In genomic region chr7:71188119-71188518, GRCm38 (mm10) we compare ENCODE assay signal across 13 mouse cellular contexts.
DNase-seq lines count a peak whose midpoint lies in the region; ATAC-seq lines count a peak whose summit lies in the region.
"Had no signal": no experiment of that assay in that cellular context is flagged by ENCODE, and none has a peak within 500 bp of the region (broad histone marks: within the 10 kb centered on the region; RNA-seq: fewer than 3 reads in every experiment).

No protein-coding gene starts in this region.

- ATAC-seq in heart, embryonic 12.5 days (ENCODE audit: insufficient number of reproducible peaks, low FRiP score), result no peak
- ATAC-seq in midbrain, embryonic 14.5 days (ENCODE audit: low FRiP score, low TSS enrichment), result no peak
- ATAC-seq in midbrain, embryonic 15.5 days (replicated peaks), result no peak
- peak; percentile 96 for ATAC-seq in kidney, embryonic 16.5 days (ENCODE audit: low FRiP score, low TSS enrichment)
- ATAC-seq: forebrain, embryonic 14.5 days had no signal

- peak overlapping the region; percentile 13; the same call in 1 of the 2 replicates for H3K27ac ChIP-seq in heart, embryonic 12.5 days (ENCODE audit: poor library complexity, severe bottlenecking)
- no peak overlapping the region for H3K27ac ChIP-seq in midbrain, embryonic 14.5 days (replicated peaks; ENCODE audit: low read depth, low read length)
- H3K27ac ChIP-seq in midbrain, embryonic 15.5 days, result no peak overlapping the region
- H3K27ac ChIP-seq in kidney, embryonic 16.5 days (ENCODE audit: low read length), result peak overlapping the region; percentile 72
- H3K27ac ChIP-seq: hindbrain, embryonic 15.5 days had no signal

- no peak overlapping the region for H3K4me3 ChIP-seq in heart, embryonic 12.5 days
- no peak overlapping the region for H3K4me3 ChIP-seq in midbrain, embryonic 14.5 days (replicated peaks; ENCODE audit: low read depth, low read length)
- no peak overlapping the region for H3K4me3 ChIP-seq in midbrain, embryonic 15.5 days
- H3K4me3 ChIP-seq in kidney, embryonic 16.5 days (ENCODE audit: low read length), result no peak overlapping the region
- H3K4me3 ChIP-seq: hindbrain, embryonic 15.5 days had no signal

- H3K4me1 ChIP-seq in heart, embryonic 12.5 days (replicated peaks), result peaks cover 7% of the 10 kb centered on the region
- no peaks in the 10 kb centered on the region for H3K4me1 ChIP-seq in midbrain, embryonic 14.5 days (ENCODE audit: control insufficient read depth, insufficient read depth, low read length)
- H3K4me1 ChIP-seq in midbrain, embryonic 15.5 days, result peaks cover 4% of the 10 kb centered on the region
- peaks cover 25% of the 10 kb centered on the region for H3K4me1 ChIP-seq in kidney, embryonic 16.5 days (ENCODE audit: insufficient read depth, low read length)

- 0 out of 2 replicates have a peak overlapping the region, but pooled peaks have one; percentile 2 for H3K9ac ChIP-seq in heart, embryonic 12.5 days
- H3K9ac ChIP-seq in midbrain, embryonic 14.5 days (replicated peaks; ENCODE audit: low read length), result no peak overlapping the region
- H3K9ac ChIP-seq in midbrain, embryonic 15.5 days, result no peak overlapping the region
- no peak overlapping the region for H3K9ac ChIP-seq in kidney, embryonic 16.5 days (replicated peaks; ENCODE audit: low read length)
- H3K9ac ChIP-seq: hindbrain, embryonic 15.5 days had no signal

- no peaks in the 10 kb centered on the region for H3K36me3 ChIP-seq in heart, embryonic 12.5 days
- no peaks in the 10 kb centered on the region for H3K36me3 ChIP-seq in midbrain, embryonic 14.5 days (ENCODE audit: control insufficient read depth, insufficient read depth, low read length)
- no peaks in the 10 kb centered on the region for H3K36me3 ChIP-seq in midbrain, embryonic 15.5 days (replicated peaks)
- H3K36me3 ChIP-seq in kidney, embryonic 16.5 days (ENCODE audit: insufficient read depth, low read length), result no peaks in the 10 kb centered on the region
- H3K36me3 ChIP-seq: G1E; hindbrain, embryonic 15.5 days had no signal

- intact Hi-C loops in heart, postnatal 25 days (cut with DNase I), result no loop called here
- intact Hi-C loops in gastrocnemius, postnatal 36 days (cut with DNase I), result no loop called here

- 14% methylated on average over 6 of the region's 6 CpGs for WGBS in heart, embryonic 12.5 days
- 20% methylated on average over 6 of the region's 6 CpGs for WGBS in midbrain, embryonic 14.5 days
- whole genome bisulfite sequencing in midbrain, embryonic 15.5 days, result 18% methylated on average over 6 of the region's 6 CpGs
- 2% methylated on average over 6 of the region's 6 CpGs for WGBS in kidney, embryonic 16.5 days

- no peaks in the 10 kb centered on the region for H3K9me3 ChIP-seq in heart, embryonic 12.5 days (replicated peaks)
- H3K9me3 ChIP-seq in midbrain, embryonic 14.5 days (ENCODE audit: control insufficient read depth, low read length), result no peaks in the 10 kb centered on the region
- H3K9me3 ChIP-seq in midbrain, embryonic 15.5 days, result no peaks in the 10 kb centered on the region
- H3K9me3 ChIP-seq in kidney, embryonic 16.5 days (ENCODE audit: low read length), result no peaks in the 10 kb centered on the region
- H3K9me3 ChIP-seq: hindbrain, embryonic 15.5 days had no signal

- no peaks in the 10 kb centered on the region for H3K27me3 ChIP-seq in heart, embryonic 12.5 days (replicated peaks)
- no peaks in the 10 kb centered on the region for H3K27me3 ChIP-seq in midbrain, embryonic 14.5 days (ENCODE audit: control insufficient read depth, insufficient read depth, low read length)
- H3K27me3 ChIP-seq in midbrain, embryonic 15.5 days (replicated peaks), result no peaks in the 10 kb centered on the region
- no peaks in the 10 kb centered on the region for H3K27me3 ChIP-seq in kidney, embryonic 16.5 days (ENCODE audit: insufficient read depth, low read length)
- H3K27me3 ChIP-seq: hindbrain, embryonic 15.5 days had no signal

- H3K4me2 ChIP-seq in heart, embryonic 12.5 days, result 0 out of 2 replicates have a peak overlapping the region, but pooled peaks have one; percentile 4
- H3K4me2 ChIP-seq in midbrain, embryonic 14.5 days (ENCODE audit: low read length), result no peak overlapping the region
- H3K4me2 ChIP-seq in midbrain, embryonic 15.5 days, result no peak overlapping the region
- H3K4me2 ChIP-seq in kidney, embryonic 16.5 days (replicated peaks; ENCODE audit: low read depth, low read length), result peak overlapping the region; percentile 3; the same call in 1 of the 2 replicates
- H3K4me2 ChIP-seq: hindbrain, embryonic 15.5 days; liver, embryonic 11.5 days had no signal

- no peak for DNase-seq in heart, postnatal 25 days (ENCODE audit: low spot score)
- peak; percentile 12 for DNase-seq in midbrain, embryonic 14.5 days
- DNase-seq in yolk sac, embryonic 10.5 days (ENCODE audit: low spot score), result peak; percentile 38
- no peak for DNase-seq in cerebellum, adult 11-12 months
- DNase-seq in gastrocnemius, postnatal 36 days, result no peak
- DNase-seq: layer of hippocampus, postnatal 36 days had no signal

Comparison
In these comparisons a context has a peak if more than half of its experiments do, and no peak if none do; other contexts are left out.
1. H3K27ac ChIP-seq: peak in heart, embryonic 12.5 days (single experiment) and kidney, embryonic 16.5 days (single experiment); none in midbrain, embryonic 14.5 days (single experiment) and midbrain, embryonic 15.5 days (single experiment).
2. H3K4me2 ChIP-seq: peak in heart, embryonic 12.5 days (single experiment) and kidney, embryonic 16.5 days (single experiment); none in midbrain, embryonic 14.5 days (single experiment) and midbrain, embryonic 15.5 days (single experiment).
3. DNase-seq: peak in midbrain, embryonic 14.5 days (single experiment) and yolk sac, embryonic 10.5 days (single experiment); none in heart, postnatal 25 days (single experiment), cerebellum, adult 11-12 months (single experiment) and gastrocnemius, postnatal 36 days (0 of 2).